Mouse (Mus musculus) midbrain, embryonic 14.5 days (tissue): Measurements from ENCODE around the gene Scube1. TPM values are rescaled to one million over a fixed set of nuclear protein-coding genes. Genes with fewer than 3 reads are reported as not detected.

ENCODE experiments used
- ATAC-seq: fragments of 200-750 bp; cut with Nextera tagmentation; 2 replicates; pipeline ENCODE4 v1.8.0; 2017; ENCODE audit warnings: moderate number of reproducible peaks, moderate library complexity; ENCODE audit not compliant: low FRiP score, low TSS enrichment
- DNase-seq: peaks from one replicate; pipeline ENCODE4 v3.0.0-alpha.2; 2015
- H3K27ac ChIP-seq: fragments of 300-500 bp; sonication (generic); replicated peaks from 2 replicates; pipeline ENCODE4 v1.5.1; 2014; ENCODE audit warnings: mild to moderate bottlenecking, low read depth, low read length, moderate library complexity
- H3K27me3 ChIP-seq: fragments of 300-500 bp; sonication (generic); 2 replicates; pipeline ENCODE4 v1.6.1; 2014; ENCODE audit warnings: low read length, control low read depth, mixed read lengths; ENCODE audit not compliant: control insufficient read depth, insufficient read depth
- H3K36me3 ChIP-seq: fragments of 300-500 bp; sonication (generic); 2 replicates; pipeline ENCODE4 v1.6.1; 2014; ENCODE audit warnings: low read length, control low read depth; ENCODE audit not compliant: control insufficient read depth, insufficient read depth
- H3K4me1 ChIP-seq: fragments of 300-500 bp; sonication (generic); 2 replicates; pipeline ENCODE4 v1.6.1; 2014; ENCODE audit warnings: mild to moderate bottlenecking, antibody characterized with exemption, low read length, control low read depth; ENCODE audit not compliant: control insufficient read depth, insufficient read depth
- H3K4me2 ChIP-seq: fragments of 300-500 bp; sonication (generic); 2 replicates; pipeline ENCODE4 v1.6.1; 2014; ENCODE audit warnings: mild to moderate bottlenecking, low read length, moderate library complexity
- H3K4me3 ChIP-seq: fragments of 300-500 bp; sonication (generic); replicated peaks from 2 replicates; pipeline ENCODE4 v1.5.1; 2014; ENCODE audit warnings: low read depth, low read length
- H3K9ac ChIP-seq: fragments of 300-500 bp; sonication (generic); replicated peaks from 2 replicates; pipeline ENCODE4 v1.6.1; 2014; ENCODE audit warnings: mild to moderate bottlenecking, low read length, moderate library complexity
- H3K9me3 ChIP-seq: fragments of 300-500 bp; sonication (generic); 2 replicates; pipeline ENCODE4 v1.6.1; 2016; ENCODE audit warnings: low read length, control low read depth, mixed read lengths; ENCODE audit not compliant: control insufficient read depth
- WGBS: fragments of 180-500 bp; shearing (Covaris S2); extraction: QIAGEN DNeasy Blood & Tissue Kit; methylation state at CpG from one replicate; pipeline ENCODE4 v1.1.7; 2014; 5-methylcytosine and 5-hydroxymethylcytosine counted together
- polyA plus RNA-seq: library from polyadenylated mRNA; unstranded; fragments of >200 nt; fragmentation: Nextera tagmentation; extraction: Ambion mirVana; gene quantifications from 2 replicates; pipeline ENCODE4 v1.2.1, GENCODE M21; 2014

Gene Scube1
- polyA plus RNA-seq, 1 experiment from 2014 or later = 13.5 TPM

DNA sequence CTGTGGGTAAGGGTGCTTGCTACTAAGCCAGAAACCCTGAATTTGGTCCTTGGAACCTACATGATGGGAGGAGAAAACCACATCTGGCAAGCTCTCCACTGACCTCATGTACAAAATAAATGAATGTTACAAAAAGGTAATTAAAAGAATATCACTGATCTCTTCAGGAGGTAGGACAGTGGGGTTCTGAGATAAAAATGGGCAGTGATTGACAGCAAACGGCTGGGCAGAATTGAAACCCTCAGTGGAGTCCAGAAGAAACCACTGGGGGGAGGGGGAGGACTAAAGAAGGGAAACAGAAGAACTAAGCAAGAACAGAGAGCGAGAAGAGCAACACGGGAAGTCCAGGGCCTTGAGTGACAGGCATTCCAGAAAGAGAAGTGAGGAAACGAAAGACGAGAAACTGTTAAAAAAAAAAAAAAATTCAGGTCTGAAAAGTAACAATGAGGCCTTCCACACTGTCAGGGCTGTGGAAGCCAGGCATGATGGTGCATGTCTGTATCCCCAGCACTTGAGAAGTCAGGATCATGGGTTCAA, 163.8 kb downstream of the Scube1 start:
- no peak overlapping the region for H3K9ac ChIP-seq
- H3K4me3 ChIP-seq = no peak overlapping the region
- peaks cover 14% of the 10 kb centered on the region for H3K4me1 ChIP-seq
- no peaks in the 10 kb centered on the region for H3K9me3 ChIP-seq
- ATAC-seq = no peak
- H3K27ac ChIP-seq = no peak overlapping the region
- 58% methylated on average over 5 of the region's 5 CpGs for WGBS
- H3K36me3 ChIP-seq = no peaks in the 10 kb centered on the region
- no peak overlapping the region for H3K4me2 ChIP-seq
- no peak for DNase-seq
- peaks cover 8% of the 10 kb centered on the region for H3K27me3 ChIP-seq

DNA sequence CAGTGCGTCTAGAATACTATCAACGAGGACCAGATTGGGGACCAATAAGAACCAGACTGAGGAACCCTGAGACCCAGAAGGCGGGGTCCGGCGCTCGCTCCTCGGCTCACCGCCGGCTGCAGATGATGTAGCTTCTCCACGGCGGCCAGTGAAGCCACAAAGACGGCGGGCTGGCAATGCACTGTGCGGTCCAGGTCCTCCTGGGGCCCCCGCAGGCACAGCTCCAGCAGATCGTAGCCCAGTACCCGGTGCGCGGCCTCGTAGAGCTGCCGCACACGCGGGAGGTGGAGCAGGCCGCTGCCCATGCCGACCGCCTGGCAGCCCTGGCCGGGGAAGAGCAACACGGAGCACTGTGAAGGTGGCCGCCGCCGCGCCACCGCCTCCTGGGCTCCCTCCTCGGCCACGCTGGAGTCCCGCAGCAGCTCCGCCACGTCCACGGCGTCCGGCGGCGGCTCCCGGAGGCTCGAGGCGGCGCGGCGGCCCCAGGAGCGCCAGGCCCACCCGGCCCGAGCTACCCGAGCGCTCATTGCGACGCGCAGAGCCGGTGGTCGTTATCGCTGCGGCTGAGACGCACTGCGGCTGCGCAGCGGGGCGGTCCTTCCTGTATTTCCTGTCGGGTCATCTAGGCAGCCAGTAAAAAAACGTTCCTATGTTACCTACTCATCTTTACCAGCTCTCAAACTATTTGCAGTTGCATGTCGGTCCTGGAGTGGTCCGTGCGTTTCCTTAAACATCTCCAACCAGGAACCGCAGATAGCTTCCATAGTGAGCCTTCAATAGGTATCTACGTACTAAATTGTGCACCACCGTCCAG, 169.5 kb downstream of the Scube1 start:
- H3K4me2 ChIP-seq = peak overlapping the region; percentile 82
- H3K4me3 ChIP-seq = peak overlapping the region; percentile 82
- peak overlapping the region; percentile 95 for H3K27ac ChIP-seq
- peaks cover 8% of the 10 kb centered on the region for H3K4me1 ChIP-seq
- ATAC-seq = peak; percentile 85
- under 1% methylated on average over 74 of the region's 74 CpGs for WGBS
- peak; percentile 96 for DNase-seq
- H3K27me3 ChIP-seq = no peaks in the 10 kb centered on the region
- no peaks in the 10 kb centered on the region for H3K9me3 ChIP-seq
- peak overlapping the region; percentile 98 for H3K9ac ChIP-seq
- peaks cover 24% of the 10 kb centered on the region for H3K36me3 ChIP-seq

Other genes with a start within 250 kb of the Scube1 start
- gene Ttll1, start 214.1 kb downstream of the Scube1 start, polyA plus RNA-seq = 63.5 and 80.1 TPM in 2 replicates
- gene Bik, start 198.2 kb downstream of the Scube1 start, polyA plus RNA-seq = 0.30 and 0.49 TPM in 2 replicates
- gene Tspo, start 161.4 kb downstream of the Scube1 start, polyA plus RNA-seq = 3.4 and 12.2 TPM in 2 replicates
- gene Mcat, start 161.2 kb downstream of the Scube1 start, polyA plus RNA-seq = 30.3 and 36.2 TPM in 2 replicates
- 47.2 and 50.7 TPM in 2 replicates for gene Ttll12, start 129.9 kb downstream of the Scube1 start, polyA plus RNA-seq
- gene Mpped1, start 54.4 kb upstream of the Scube1 start, polyA plus RNA-seq = 16.5 and 16.9 TPM in 2 replicates